Mouse (Mus musculus): ENCODE measurements at regions not wholly inside any gene's neighbourhood (a gene's known extent, or its start where the extent isn't known, plus 50 kb on each side); places are given as distances from the start of the nearest gene placed in this dataset.
A peak's percentile ranks its signal among the peaks of the same experiment; 100 is the strongest.

DNA sequence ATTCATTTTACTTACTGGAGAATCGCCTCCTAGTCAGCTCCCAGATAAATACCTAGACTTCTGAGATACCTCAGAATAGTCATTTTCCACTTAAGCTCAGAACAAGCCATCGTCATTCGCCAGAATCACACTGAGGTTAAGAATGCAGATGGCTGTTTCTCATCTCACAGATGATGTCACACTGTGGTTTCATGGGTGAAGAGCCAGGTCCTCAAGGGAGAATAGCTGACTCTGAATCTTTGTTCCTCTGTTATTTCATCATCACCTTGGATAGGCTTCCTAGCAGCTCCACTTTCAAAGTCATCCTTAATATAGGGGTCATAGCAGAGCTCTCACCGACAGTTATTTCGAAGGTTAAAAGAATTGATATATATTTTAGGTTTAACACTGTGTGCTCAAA lies 297.8 kb upstream of the Gm765 start:
- no peak for TF ChIP-seq ZNF384 (IDR thresholded peaks at IDR 0.05; ENCODE audit: low read depth, low read length)
- TF ChIP-seq KAT2A (IDR thresholded peaks at IDR 0.05; ENCODE audit: insufficient replicate concordance, low read length): 0 out of 2 replicates have a peak, but pooled peaks have one; percentile 36
- no peak for TF ChIP-seq ZKSCAN1 (IDR thresholded peaks at IDR 0.05; ENCODE audit: borderline replicate concordance, low read depth, low read length)
- no peak for TF ChIP-seq NELFE (IDR thresholded peaks at IDR 0.05; ENCODE audit: low read depth, low read length)
- TF ChIP-seq E2F4 (IDR thresholded peaks at IDR 0.05; ENCODE audit: insufficient replicate concordance, low read depth, low read length): no peak
- TF ChIP-seq HCFC1 (IDR thresholded peaks at IDR 0.05; ENCODE audit: low read depth, low read length): no peak
- TF ChIP-seq CHD2 (IDR thresholded peaks at IDR 0.05; ENCODE audit: low read length): 0 out of 2 replicates have a peak, but pooled peaks have one; percentile 10
- TF ChIP-seq ETS1 (conservative IDR thresholded peaks at IDR 0.05; ENCODE audit: low read depth, low read length): peak; percentile 96
- TF ChIP-seq TCF12 (IDR thresholded peaks at IDR 0.05; ENCODE audit: low read depth, low read length): peak; percentile 78
- TF ChIP-seq CTCF (conservative IDR thresholded peaks at IDR 0.05 in 1 of 2, IDR thresholded peaks at IDR 0.05 in 1 of 2; ENCODE audit: low read depth in 2 of 2, low read length in 2 of 2): no peak
- TF ChIP-seq ZC3H11A (IDR thresholded peaks at IDR 0.05; ENCODE audit: low read depth, low read length): no peak
- TF ChIP-seq RCOR1 (conservative IDR thresholded peaks at IDR 0.05; ENCODE audit: low read depth, low read length): no peak
- no peak for TF ChIP-seq POLR2A (IDR thresholded peaks at IDR 0.05; ENCODE audit: low read depth, low read length)
- peak; percentile 63; the same call in 1 of the 2 replicates for TF ChIP-seq BHLHE40 (IDR thresholded peaks at IDR 0.05; ENCODE audit: low read depth, low read length)
- 0 out of 2 replicates have a peak, but pooled peaks have one; percentile 22 for TF ChIP-seq MAZ (IDR thresholded peaks at IDR 0.05; ENCODE audit: low read depth, low read length)
- TF ChIP-seq MAX (IDR thresholded peaks at IDR 0.05; ENCODE audit: low read length): no peak
- TF ChIP-seq PAX5 (IDR thresholded peaks at IDR 0.05; ENCODE audit: low read length): no peak
- no peak for TF ChIP-seq NRF1 (IDR thresholded peaks at IDR 0.05; ENCODE audit: low read depth, low read length)
- TF ChIP-seq ZMIZ1 (IDR thresholded peaks at IDR 0.05; ENCODE audit: low read depth, low read length): no peak
- TF ChIP-seq IRF4 (IDR thresholded peaks at IDR 0.05; ENCODE audit: low read depth, low read length): peak; percentile 88
- TF ChIP-seq JUND (conservative IDR thresholded peaks at IDR 0.05; ENCODE audit: low read depth, low read length): peak; percentile 91
- TF ChIP-seq MYC (IDR thresholded peaks at IDR 0.05; ENCODE audit: low read depth, low read length): 0 out of 2 replicates have a peak, but pooled peaks have one; percentile 28
- TF ChIP-seq RAD21 (IDR thresholded peaks at IDR 0.05; ENCODE audit: low read depth, low read length): no peak; the same call in none of the 2 replicates
- TF ChIP-seq EP300 (IDR thresholded peaks at IDR 0.05; ENCODE audit: low read length): peak; percentile 93
- TF ChIP-seq MAFK (IDR thresholded peaks at IDR 0.05; ENCODE audit: insufficient replicate concordance, low read length): peak; percentile 82
- no peak for TF ChIP-seq USF2 (conservative IDR thresholded peaks at IDR 0.05; ENCODE audit: low read depth, low read length)
- TF ChIP-seq UBTF (IDR thresholded peaks at IDR 0.05; ENCODE audit: low read depth, low read length): no peak
- no peak for TF ChIP-seq SMC3 (IDR thresholded peaks at IDR 0.05; ENCODE audit: low read depth, low read length)
- TF ChIP-seq POLR2AphosphoS2 (IDR thresholded peaks at IDR 0.05; ENCODE audit: low read depth, low read length): no peak
- no peak for TF ChIP-seq ELF1 (IDR thresholded peaks at IDR 0.05; ENCODE audit: low read depth, low read length)
- TF ChIP-seq TBP (conservative IDR thresholded peaks at IDR 0.05; ENCODE audit: low read depth, low read length): no peak
- TF ChIP-seq CHD1 (IDR thresholded peaks at IDR 0.05; ENCODE audit: low read depth, low read length): no peak
- no peak for TF ChIP-seq MXI1 (IDR thresholded peaks at IDR 0.05; ENCODE audit: low read depth, low read length)
- TF ChIP-seq USF1 (IDR thresholded peaks at IDR 0.05; ENCODE audit: low read depth, low read length): no peak
- TF ChIP-seq JUN (IDR thresholded peaks at IDR 0.05; ENCODE audit: insufficient read depth, low read depth, low read length): peak; percentile 94
- peak; percentile 88 for TF ChIP-seq MEF2A (IDR thresholded peaks at IDR 0.05; ENCODE audit: borderline replicate concordance, low read depth, low read length)
- peak; percentile 41; the same call in 1 of the 2 replicates for TF ChIP-seq SIN3A (IDR thresholded peaks at IDR 0.05; ENCODE audit: low read length)
- TF ChIP-seq GABPA (IDR thresholded peaks at IDR 0.05; ENCODE audit: insufficient replicate concordance, low read depth, low read length): no peak
- dilution Hi-C loops (cut with MboI; ENCODE audit: extremely low pct_ligation_motif_present, extremely low pct_unique_long_range_greater_than_20kb, low sequenced_read_pairs): no loop called here
- no peak overlapping the region for H3K27ac ChIP-seq (ENCODE audit: insufficient read depth, low read depth)
- H3K4me2 ChIP-seq (ENCODE audit: insufficient read depth, low read depth, poor library complexity, severe bottlenecking): peak overlapping the region; percentile 29; the same call in 1 of the 2 replicates
- in situ Hi-C loops (cut with MboI; ENCODE audit: low pct_ligation_motif_present, low pct_unique_long_range_greater_than_20kb, low sequenced_read_pairs): no loop called here
- no peaks in the 10 kb centered on the region for H3K36me3 ChIP-seq (replicated peaks in 1 of 2; ENCODE audit: control insufficient read depth in 1 of 2, insufficient read depth in 1 of 2, low read length in 1 of 2)
- H3K27me3 ChIP-seq (replicated peaks): no peaks in the 10 kb centered on the region
- DNase-seq (ENCODE audit: extremely low read depth): peak; percentile 93
- H3K79me2 ChIP-seq (replicated peaks; ENCODE audit: control insufficient read depth, extremely low read depth, insufficient read depth, poor library complexity, severe bottlenecking): no peaks in the 10 kb centered on the region
- peaks cover 7 to 26% of the 10 kb centered on the region in 2 experiments for H3K4me1 ChIP-seq (ENCODE audit: control insufficient read depth in 1 of 2, insufficient read depth in 2 of 2)
- no peak overlapping the region for H3K4me3 ChIP-seq (replicated peaks in 1 of 3; ENCODE audit: low read depth in 2 of 3, low read length in 2 of 3, poor library complexity in 1 of 3)
- no peak overlapping the region for H3K9ac ChIP-seq (ENCODE audit: insufficient read depth, low read depth)
- H3K9me3 ChIP-seq (replicated peaks; ENCODE audit: low read length): no peaks in the 10 kb centered on the region

All from CH12.LX (cell line).